Mouse (Mus musculus): ENCODE measurements around the gene Zfp652. TPM values are rescaled to one million over a fixed set of nuclear protein-coding genes. Genes with fewer than 3 reads are reported as not detected.

The Zfp652 gene
- polyA plus RNA-seq, 1 experiment from 2014 or later = 13.6 TPM

- peaks cover 5% of the 10 kb centered on the region for H3K4me1 ChIP-seq (ENCODE audit: control insufficient read depth, insufficient read depth, low read length)
- no peaks in the 10 kb centered on the region for H3K36me3 ChIP-seq (ENCODE audit: control insufficient read depth, insufficient read depth)
- H3K27me3 ChIP-seq (ENCODE audit: control insufficient read depth, insufficient read depth, low read length) = no peaks in the 10 kb centered on the region
- H3K4me3 ChIP-seq (ENCODE audit: low read length) = no peak overlapping the region
- no peak overlapping the region for H3K4me2 ChIP-seq (ENCODE audit: low read depth, low read length)
- ATAC-seq (replicated peaks; ENCODE audit: extremely low read depth, insufficient read depth, low FRiP score) = no peak
- WGBS = 65% methylated on average over 5 of the region's 5 CpGs
- H3K9ac ChIP-seq (ENCODE audit: low read length) = no peak overlapping the region
- H3K27ac ChIP-seq (ENCODE audit: low read length) = no peak overlapping the region
- peaks cover 11% of the 10 kb centered on the region for H3K9me3 ChIP-seq (replicated peaks; ENCODE audit: control insufficient read depth, low read length)
Observed at GRCm38 (mm10) chr11:95805010-95805409, 92.5 kb downstream of the Zfp652 start.

GRCm38 (mm10) chr11:95805527-95805926, 93.1 kb downstream of the Zfp652 start:
- ATAC-seq (replicated peaks; ENCODE audit: extremely low read depth, insufficient read depth, low FRiP score) = peak; percentile 32; the same call in 1 of the 2 replicates
- peaks cover 5% of the 10 kb centered on the region for H3K4me1 ChIP-seq (ENCODE audit: control insufficient read depth, insufficient read depth, low read length)
- H3K4me2 ChIP-seq (ENCODE audit: low read depth, low read length) = no peak overlapping the region
- H3K4me3 ChIP-seq (ENCODE audit: low read length) = no peak overlapping the region
- no peaks in the 10 kb centered on the region for H3K27me3 ChIP-seq (ENCODE audit: control insufficient read depth, insufficient read depth, low read length)
- WGBS = 14% methylated on average over 3 of the region's 3 CpGs
- no peak overlapping the region for H3K9ac ChIP-seq (ENCODE audit: low read length)
- no peaks in the 10 kb centered on the region for H3K36me3 ChIP-seq (ENCODE audit: control insufficient read depth, insufficient read depth)
- H3K9me3 ChIP-seq (replicated peaks; ENCODE audit: control insufficient read depth, low read length) = peaks cover 11% of the 10 kb centered on the region
- H3K27ac ChIP-seq (ENCODE audit: low read length) = peak overlapping the region; percentile 9; the same call in 1 of the 2 replicates

GRCm38 (mm10) chr11:95807884-95808283, 95.4 kb downstream of the Zfp652 start:
- Histone ChIP-seq H3K4me2 (ENCODE audit: low read depth, low read length) (no peak overlapping the region), H3K9me3 (replicated peaks; ENCODE audit: control insufficient read depth, low read length) (peaks cover 11% of the 10 kb centered on the region), H3K27me3 (ENCODE audit: control insufficient read depth, insufficient read depth, low read length) (no peaks in the 10 kb centered on the region), H3K27ac (ENCODE audit: low read length) (no peak overlapping the region), H3K9ac (ENCODE audit: low read length) (no peak overlapping the region), H3K4me1 (ENCODE audit: control insufficient read depth, insufficient read depth, low read length) (peaks cover 5% of the 10 kb centered on the region), H3K36me3 (ENCODE audit: control insufficient read depth, insufficient read depth) (no peaks in the 10 kb centered on the region), H3K4me3 (ENCODE audit: low read length) (no peak overlapping the region)
- 94% methylated on average over 5 of the region's 5 CpGs for WGBS
- no peak for ATAC-seq (replicated peaks; ENCODE audit: extremely low read depth, insufficient read depth, low FRiP score)

DNA sequence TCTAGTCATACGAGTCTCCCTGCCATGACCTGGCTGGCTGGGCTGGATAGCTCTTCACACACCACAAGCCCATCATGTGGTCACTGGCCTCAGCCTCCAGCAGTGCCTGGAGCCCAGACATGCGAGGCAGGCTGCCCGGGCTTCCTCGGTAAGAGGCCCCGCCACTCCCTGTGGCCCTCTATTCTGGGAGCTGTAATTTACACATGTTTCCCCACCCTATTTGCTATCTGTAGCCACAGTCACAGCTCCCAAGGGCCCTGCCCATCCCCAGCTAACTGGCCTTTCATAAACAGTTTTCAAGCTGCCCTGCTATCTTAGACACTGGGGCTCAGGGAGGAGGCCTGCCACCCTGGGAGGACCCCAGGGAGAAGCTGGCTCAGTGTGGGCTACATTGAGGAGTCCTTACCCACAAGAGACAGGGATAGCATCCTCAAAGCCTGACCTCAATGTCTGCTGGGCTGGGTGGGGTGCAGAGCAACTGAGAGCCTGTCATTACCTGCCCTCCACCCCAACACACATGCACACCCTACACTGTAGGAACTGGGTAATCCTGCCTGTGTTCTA, 96.1 kb downstream of the Zfp652 start:
- Histone ChIP-seq H3K27me3 (ENCODE audit: control insufficient read depth, insufficient read depth, low read length) (no peaks in the 10 kb centered on the region), H3K9me3 (replicated peaks; ENCODE audit: control insufficient read depth, low read length) (peaks cover 11% of the 10 kb centered on the region), H3K36me3 (ENCODE audit: control insufficient read depth, insufficient read depth) (no peaks in the 10 kb centered on the region), H3K27ac (ENCODE audit: low read length) (no peak overlapping the region), H3K4me2 (ENCODE audit: low read depth, low read length) (no peak overlapping the region), H3K9ac (ENCODE audit: low read length) (no peak overlapping the region), H3K4me3 (ENCODE audit: low read length) (no peak overlapping the region), H3K4me1 (ENCODE audit: control insufficient read depth, insufficient read depth, low read length) (peaks cover 5% of the 10 kb centered on the region)
- no peak for ATAC-seq (replicated peaks; ENCODE audit: extremely low read depth, insufficient read depth, low FRiP score)
- 50% methylated on average over 5 of the region's 5 CpGs for WGBS

GRCm38 (mm10) chr11:95809603-95810002, 97.1 kb downstream of the Zfp652 start:
- ATAC-seq (replicated peaks; ENCODE audit: extremely low read depth, insufficient read depth, low FRiP score) = no peak
- H3K9ac ChIP-seq (ENCODE audit: low read length) = no peak overlapping the region
- WGBS = 53% methylated on average over 5 of the region's 5 CpGs

GRCm38 (mm10) chr11:95810828-95811227, 98.4 kb downstream of the Zfp652 start:
- Histone ChIP-seq H3K4me1 (ENCODE audit: control insufficient read depth, insufficient read depth, low read length) (peaks cover 1% of the 10 kb centered on the region), H3K9ac (ENCODE audit: low read length) (no peak overlapping the region)

More at GRCm38 (mm10) chr11:95809603-95810002, 97.1 kb downstream of the Zfp652 start:
- no peaks in the 10 kb centered on the region for H3K36me3 ChIP-seq (ENCODE audit: control insufficient read depth, insufficient read depth)
- H3K4me1 ChIP-seq (ENCODE audit: control insufficient read depth, insufficient read depth, low read length) = peaks cover 5% of the 10 kb centered on the region
- no peak overlapping the region for H3K27ac ChIP-seq (ENCODE audit: low read length)
- H3K4me3 ChIP-seq (ENCODE audit: low read length) = no peak overlapping the region
- peaks cover 11% of the 10 kb centered on the region for H3K9me3 ChIP-seq (replicated peaks; ENCODE audit: control insufficient read depth, low read length)
- H3K4me2 ChIP-seq (ENCODE audit: low read depth, low read length) = no peak overlapping the region
- no peaks in the 10 kb centered on the region for H3K27me3 ChIP-seq (ENCODE audit: control insufficient read depth, insufficient read depth, low read length)

GRCm38 (mm10) chr11:95811741-95812140, 99.3 kb downstream of the Zfp652 start:
- Histone ChIP-seq H3K4me3 (ENCODE audit: low read length) (no peak overlapping the region), H3K27ac (ENCODE audit: low read length) (no peak overlapping the region), H3K27me3 (ENCODE audit: control insufficient read depth, insufficient read depth, low read length) (no peaks in the 10 kb centered on the region), H3K4me1 (ENCODE audit: control insufficient read depth, insufficient read depth, low read length) (no peaks in the 10 kb centered on the region), H3K4me2 (ENCODE audit: low read depth, low read length) (no peak overlapping the region), H3K9ac (ENCODE audit: low read length) (no peak overlapping the region), H3K9me3 (replicated peaks; ENCODE audit: control insufficient read depth, low read length) (peaks cover 9% of the 10 kb centered on the region), H3K36me3 (ENCODE audit: control insufficient read depth, insufficient read depth) (no peaks in the 10 kb centered on the region)
- WGBS = 74% methylated on average over 6 of the region's 6 CpGs
- no peak for ATAC-seq (replicated peaks; ENCODE audit: extremely low read depth, insufficient read depth, low FRiP score)

More at GRCm38 (mm10) chr11:95810828-95811227, 98.4 kb downstream of the Zfp652 start:
- Histone ChIP-seq H3K9me3 (replicated peaks; ENCODE audit: control insufficient read depth, low read length) (peaks cover 11% of the 10 kb centered on the region), H3K4me2 (ENCODE audit: low read depth, low read length) (no peak overlapping the region), H3K27ac (ENCODE audit: low read length) (no peak overlapping the region), H3K36me3 (ENCODE audit: control insufficient read depth, insufficient read depth) (no peaks in the 10 kb centered on the region), H3K4me3 (ENCODE audit: low read length) (no peak overlapping the region), H3K27me3 (ENCODE audit: control insufficient read depth, insufficient read depth, low read length) (no peaks in the 10 kb centered on the region)
- ATAC-seq (replicated peaks; ENCODE audit: extremely low read depth, insufficient read depth, low FRiP score) = no peak
- WGBS = 65% methylated on average over 7 of the region's 7 CpGs

DNA sequence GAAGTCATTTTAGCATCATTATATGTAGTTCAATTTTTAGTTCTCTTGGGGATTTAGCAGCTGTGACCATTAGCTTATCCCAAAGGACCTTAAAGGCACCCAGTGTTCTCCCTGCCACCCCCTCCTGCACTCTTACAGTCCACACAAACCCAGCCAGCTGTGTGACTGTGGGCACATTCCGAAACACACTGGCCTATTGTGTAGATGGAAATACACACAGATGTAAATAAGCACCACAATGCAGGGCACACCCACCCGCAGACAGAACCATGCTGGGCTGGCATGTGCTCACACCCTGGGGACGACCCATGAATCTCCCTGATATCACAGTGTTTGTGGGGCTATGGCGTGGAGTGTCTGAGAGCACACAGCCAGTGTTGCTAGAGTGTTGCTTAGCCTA, 99.8 kb downstream of the Zfp652 start:
- Histone ChIP-seq H3K36me3 (ENCODE audit: control insufficient read depth, insufficient read depth) (no peaks in the 10 kb centered on the region), H3K9ac (ENCODE audit: low read length) (no peak overlapping the region), H3K4me2 (ENCODE audit: low read depth, low read length) (no peak overlapping the region), H3K27ac (ENCODE audit: low read length) (no peak overlapping the region), H3K4me3 (ENCODE audit: low read length) (no peak overlapping the region), H3K4me1 (ENCODE audit: control insufficient read depth, insufficient read depth, low read length) (no peaks in the 10 kb centered on the region), H3K27me3 (ENCODE audit: control insufficient read depth, insufficient read depth, low read length) (no peaks in the 10 kb centered on the region), H3K9me3 (replicated peaks; ENCODE audit: control insufficient read depth, low read length) (peaks cover 7% of the 10 kb centered on the region)
- 73% methylated on average over 4 of the region's 4 CpGs for WGBS
- ATAC-seq (replicated peaks; ENCODE audit: extremely low read depth, insufficient read depth, low FRiP score) = no peak

GRCm38 (mm10) chr11:95814101-95814500, 101.6 kb downstream of the Zfp652 start:
- Histone ChIP-seq H3K9ac (ENCODE audit: low read length) (no peak overlapping the region), H3K4me1 (ENCODE audit: control insufficient read depth, insufficient read depth, low read length) (no peaks in the 10 kb centered on the region), H3K27ac (ENCODE audit: low read length) (no peak overlapping the region), H3K4me3 (ENCODE audit: low read length) (no peak overlapping the region), H3K9me3 (replicated peaks; ENCODE audit: control insufficient read depth, low read length) (no peaks in the 10 kb centered on the region), H3K36me3 (ENCODE audit: control insufficient read depth, insufficient read depth) (no peaks in the 10 kb centered on the region), H3K4me2 (ENCODE audit: low read depth, low read length) (no peak overlapping the region), H3K27me3 (ENCODE audit: control insufficient read depth, insufficient read depth, low read length) (no peaks in the 10 kb centered on the region)
- WGBS = 82% methylated on average over 2 of the region's 2 CpGs
- no peak for ATAC-seq (replicated peaks; ENCODE audit: extremely low read depth, insufficient read depth, low FRiP score)

Data from heart, embryonic 16.5 days (tissue).